Mouse (Mus musculus): ENCODE results near the gene Gm10666. TPM values are rescaled to one million over a fixed set of nuclear protein-coding genes. Genes with fewer than 3 reads are reported as not detected.
"Not testable (repeated sequence)": the region's sequence is repeated elsewhere in the genome, so short reads cannot be mapped to it uniquely, and the experiment has no call there.

Gene Gm10666
- polyA plus RNA-seq (2014; fragmentation: Nextera tagmentation; extraction: Ambion mirVana) = not detected in 2 replicates

DNA sequence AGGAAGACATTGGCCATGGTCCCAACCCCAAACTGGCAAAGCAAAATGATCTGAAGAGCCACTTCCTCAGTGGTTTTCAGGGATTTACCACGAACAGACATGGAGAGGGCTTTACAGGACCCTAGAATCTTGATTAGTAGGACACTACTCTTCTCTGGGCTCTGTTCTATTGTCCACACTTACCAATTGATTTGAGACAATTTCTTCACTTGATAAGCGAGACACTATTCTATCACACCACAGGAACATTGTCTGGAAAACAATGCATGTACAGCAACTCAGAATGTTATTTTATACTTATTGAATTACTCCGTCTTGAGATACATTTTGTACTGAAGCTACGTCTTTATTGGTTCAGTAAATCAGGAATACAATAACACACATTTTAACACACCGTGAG is at the start of gene Gm10666:
Gene Gm10666 (minus strand): TSS at position 101 of the 400 bp plus-strand sequence.
- not testable (repeated sequence) for H3K9me3 ChIP-seq (ENCODE audit: control insufficient read depth, low read length); H3K36me3 ChIP-seq (ENCODE audit: control insufficient read depth, insufficient read depth, low read length); H3K4me1 ChIP-seq (ENCODE audit: control insufficient read depth, insufficient read depth, low read length); H3K27me3 ChIP-seq (ENCODE audit: control insufficient read depth, insufficient read depth, low read length); H3K27ac ChIP-seq (ENCODE audit: low read depth, low read length); ATAC-seq (ENCODE audit: low read depth); H3K4me2 ChIP-seq (ENCODE audit: low read depth, low read length); H3K9ac ChIP-seq (replicated peaks; ENCODE audit: low read depth, low read length); H3K4me3 ChIP-seq (ENCODE audit: low read depth, low read length)
- no CpG with 5 or more reads among the region's 5 CpGs for WGBS

- ATAC-seq (ENCODE audit: low read depth) = not testable (repeated sequence)
These were observed 29.4 kb upstream of the Gm10666 start, which contains the start of gene Vmn1r142 for GRCm38 (mm10) chr7:22163935-22164334. Vmn1r142 (minus strand) TSS chr7:22164035.

GRCm38 (mm10) chr7:22118145-22118544 is 16.4 kb downstream of the Gm10666 start, which contains the start of gene Gm16451:
Gm16451 (minus strand) TSS chr7:22118245.
- not testable (repeated sequence) for H3K36me3 ChIP-seq (ENCODE audit: control insufficient read depth, insufficient read depth, low read length); H3K4me3 ChIP-seq (ENCODE audit: low read depth, low read length); H3K9ac ChIP-seq (replicated peaks; ENCODE audit: low read depth, low read length); ATAC-seq (ENCODE audit: low read depth); H3K27ac ChIP-seq (ENCODE audit: low read depth, low read length); H3K9me3 ChIP-seq (ENCODE audit: control insufficient read depth, low read length); H3K27me3 ChIP-seq (ENCODE audit: control insufficient read depth, insufficient read depth, low read length); H3K4me2 ChIP-seq (ENCODE audit: low read depth, low read length); H3K4me1 ChIP-seq (ENCODE audit: control insufficient read depth, insufficient read depth, low read length)
- WGBS = no CpG with 5 or more reads among the region's 2 CpGs

More at GRCm38 (mm10) chr7:22163935-22164334, 29.4 kb upstream of the Gm10666 start, which contains the start of gene Vmn1r142:
- H3K27ac ChIP-seq (ENCODE audit: low read depth, low read length); H3K9me3 ChIP-seq (ENCODE audit: control insufficient read depth, low read length); H3K27me3 ChIP-seq (ENCODE audit: control insufficient read depth, insufficient read depth, low read length); H3K9ac ChIP-seq (replicated peaks; ENCODE audit: low read depth, low read length); H3K4me2 ChIP-seq (ENCODE audit: low read depth, low read length); H3K4me1 ChIP-seq (ENCODE audit: control insufficient read depth, insufficient read depth, low read length); H3K36me3 ChIP-seq (ENCODE audit: control insufficient read depth, insufficient read depth, low read length); H3K4me3 ChIP-seq (ENCODE audit: low read depth, low read length): not testable (repeated sequence)
- WGBS = no CpG with 5 or more reads among the region's 3 CpGs

Other genes starting within 250 kb of the Gm10666 start
- not detected in 2 replicates for gene Gm5891, start 213.4 kb downstream of the Gm10666 start, polyA plus RNA-seq (2014; fragmentation: Nextera tagmentation; extraction: Ambion mirVana)
- gene Vmn1r137, start 140.2 kb downstream of the Gm10666 start, polyA plus RNA-seq (2014; fragmentation: Nextera tagmentation; extraction: Ambion mirVana) = not detected in 2 replicates
- gene Vmn1r138, start 105.8 kb downstream of the Gm10666 start, polyA plus RNA-seq (2014; fragmentation: Nextera tagmentation; extraction: Ambion mirVana) = not detected in 2 replicates
- not detected in 2 replicates for gene Gm6176, start 78.4 kb downstream of the Gm10666 start, polyA plus RNA-seq (2014; fragmentation: Nextera tagmentation; extraction: Ambion mirVana)
- not detected in 2 replicates for gene Vmn1r139, start 65.7 kb downstream of the Gm10666 start, polyA plus RNA-seq (2014; fragmentation: Nextera tagmentation; extraction: Ambion mirVana)
- gene Gm16451, start 16.5 kb downstream of the Gm10666 start, polyA plus RNA-seq (2014; fragmentation: Nextera tagmentation; extraction: Ambion mirVana) = not detected in 2 replicates
- gene Vmn1r142, start 29.3 kb upstream of the Gm10666 start, polyA plus RNA-seq (2014; fragmentation: Nextera tagmentation; extraction: Ambion mirVana) = not detected in 2 replicates
- gene Vmn1r143, start 54.6 kb upstream of the Gm10666 start, polyA plus RNA-seq (2014; fragmentation: Nextera tagmentation; extraction: Ambion mirVana) = not detected in 2 replicates
- not detected in 2 replicates for gene Gm8653, start 66.5 kb upstream of the Gm10666 start, polyA plus RNA-seq (2014; fragmentation: Nextera tagmentation; extraction: Ambion mirVana)
- gene Gm8453, start 94.7 kb upstream of the Gm10666 start, polyA plus RNA-seq (2014; fragmentation: Nextera tagmentation; extraction: Ambion mirVana) = not detected in 2 replicates
- gene Gm4187, start 195.0 kb upstream of the Gm10666 start, polyA plus RNA-seq (2014; fragmentation: Nextera tagmentation; extraction: Ambion mirVana) = not detected in 2 replicates
- not detected in 2 replicates for gene Gm8660, start 236.3 kb upstream of the Gm10666 start, polyA plus RNA-seq (2014; fragmentation: Nextera tagmentation; extraction: Ambion mirVana)

Measured in neural tube, embryonic 14.5 days (tissue).